Mouse (Mus musculus): ENCODE data around the gene Mlf1.

DNA sequence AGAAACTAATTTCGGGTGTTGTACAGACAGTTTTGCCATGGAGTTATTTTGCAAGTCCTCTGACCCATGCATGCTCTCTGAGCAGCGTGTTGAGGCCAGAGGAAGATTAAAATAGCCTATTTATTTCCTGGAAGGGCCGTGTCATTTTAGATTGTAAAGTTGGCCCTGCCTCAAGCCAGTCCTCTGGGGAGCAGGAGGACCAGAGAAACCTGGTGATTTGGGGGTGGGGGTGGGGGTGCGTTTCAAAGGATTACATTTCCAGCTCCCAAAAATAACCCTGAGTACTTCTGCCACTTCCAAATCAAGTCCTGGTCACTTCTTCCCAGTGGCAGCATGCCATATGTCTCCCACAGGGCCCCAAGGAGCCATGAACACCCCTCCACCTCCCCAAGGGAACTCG lies 1.1 kb upstream of the Mlf1 start:
- TF ChIP-seq CTCF (IDR thresholded peaks at IDR 0.05; ENCODE audit: insufficient read depth, low read length): no peak
- no peak for TF ChIP-seq POLR2A (IDR thresholded peaks at IDR 0.05; ENCODE audit: borderline replicate concordance, extremely low read depth, low read depth, low read length)

All from lung, adult 2 months (tissue).